Mouse (Mus musculus): ENCODE results near the gene Sec14l1. TPM values are rescaled to one million over a fixed set of nuclear protein-coding genes. Genes with fewer than 3 reads are reported as not detected.

Gene Sec14l1
- polyA plus RNA-seq, 1 experiment, result 65.1 TPM

DNA sequence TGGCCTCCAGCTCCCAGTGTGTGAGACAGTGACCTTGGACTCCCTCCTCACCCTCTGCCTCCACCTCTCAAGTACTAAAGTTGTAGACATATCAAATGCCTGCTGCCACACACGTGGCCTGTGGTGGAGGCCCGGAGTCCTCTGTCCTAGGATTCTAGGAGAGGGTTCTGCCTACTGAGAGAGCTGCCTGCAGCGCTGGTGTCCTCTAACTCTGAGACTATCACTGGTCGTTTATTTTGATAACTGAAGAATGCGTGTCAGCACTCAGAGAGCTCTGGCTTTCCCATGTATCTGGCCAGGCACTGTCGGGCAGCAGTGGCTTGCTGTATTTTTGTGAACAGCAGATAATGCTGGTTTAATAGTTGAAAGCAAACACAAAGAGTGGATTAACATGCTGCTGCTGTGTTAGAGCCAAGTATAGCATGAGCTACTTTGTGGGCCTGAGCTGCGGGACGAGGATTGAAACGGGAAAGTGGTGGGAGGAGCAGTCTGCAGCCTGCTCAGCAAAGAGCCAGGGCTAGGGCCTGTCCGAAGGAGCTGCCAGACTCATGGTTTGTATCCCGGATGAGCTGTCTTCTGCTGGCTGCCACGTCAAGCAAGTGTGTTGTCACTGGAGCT is 13.1 kb downstream of the Sec14l1 start:
- DNase-seq (ENCODE audit: low spot score), result no peak

DNA sequence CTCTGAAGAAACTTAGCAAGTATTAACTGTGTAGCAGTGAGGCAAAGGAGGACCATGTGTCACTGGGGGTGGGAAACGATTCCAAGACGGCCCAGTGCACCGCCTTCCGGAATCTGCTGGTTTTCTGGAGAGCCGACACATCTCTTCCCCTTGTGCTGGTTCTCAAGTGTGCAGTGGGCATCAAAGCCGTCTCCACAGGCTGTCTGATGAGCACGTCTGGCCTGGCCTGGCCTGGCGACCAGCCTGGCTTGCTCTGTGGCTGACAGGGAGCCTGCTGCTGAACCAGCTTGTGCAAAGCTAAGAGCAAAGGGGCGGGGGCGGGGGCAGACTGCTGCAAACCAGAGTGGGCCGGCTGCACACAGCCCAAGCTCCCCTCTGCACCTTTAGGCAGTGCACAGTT is 14.5 kb downstream of the Sec14l1 start:
- DNase-seq (ENCODE audit: low spot score), result no peak

DNA sequence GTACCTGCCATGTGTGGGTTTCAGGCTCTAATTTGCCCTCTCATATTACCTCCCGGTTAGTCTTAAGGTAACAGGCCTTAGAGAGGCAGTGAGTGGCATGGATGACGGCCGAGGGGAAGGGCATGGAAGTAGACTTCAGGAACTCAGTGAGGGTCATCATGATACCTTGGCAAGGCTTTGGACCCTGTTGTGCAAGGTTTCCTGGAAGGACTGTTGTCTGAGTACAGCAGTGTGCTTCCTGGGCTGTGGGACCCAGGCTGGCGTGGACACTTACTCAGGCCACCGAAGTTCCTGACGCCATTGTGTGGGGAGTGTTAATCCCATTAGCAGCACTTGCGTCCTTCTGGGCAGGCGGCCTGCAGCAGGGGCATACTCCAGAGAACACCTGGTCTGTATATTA is 15.1 kb downstream of the Sec14l1 start:
- DNase-seq (ENCODE audit: low spot score), result no peak

DNA sequence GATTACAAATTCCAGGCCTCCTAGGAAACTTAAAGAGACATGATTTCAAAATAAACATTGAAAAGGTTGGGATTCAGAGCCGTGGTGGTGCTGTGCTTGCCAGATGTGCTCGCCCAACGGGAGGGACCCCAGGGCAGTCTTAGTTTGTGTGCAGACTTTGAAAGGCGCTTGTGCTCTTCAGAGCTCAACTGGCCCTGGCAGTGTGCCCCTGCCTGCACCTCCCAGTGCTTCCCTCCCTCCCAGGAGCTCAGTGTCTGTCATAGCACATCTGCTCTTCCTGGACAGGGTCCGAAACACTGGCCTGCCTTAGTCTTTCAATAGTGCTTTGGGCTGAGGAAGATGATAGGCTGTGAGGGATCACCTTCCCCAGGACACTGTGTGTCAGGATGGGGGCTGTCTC is 15.9 kb downstream of the Sec14l1 start:
- no peak for DNase-seq (ENCODE audit: low spot score)

DNA sequence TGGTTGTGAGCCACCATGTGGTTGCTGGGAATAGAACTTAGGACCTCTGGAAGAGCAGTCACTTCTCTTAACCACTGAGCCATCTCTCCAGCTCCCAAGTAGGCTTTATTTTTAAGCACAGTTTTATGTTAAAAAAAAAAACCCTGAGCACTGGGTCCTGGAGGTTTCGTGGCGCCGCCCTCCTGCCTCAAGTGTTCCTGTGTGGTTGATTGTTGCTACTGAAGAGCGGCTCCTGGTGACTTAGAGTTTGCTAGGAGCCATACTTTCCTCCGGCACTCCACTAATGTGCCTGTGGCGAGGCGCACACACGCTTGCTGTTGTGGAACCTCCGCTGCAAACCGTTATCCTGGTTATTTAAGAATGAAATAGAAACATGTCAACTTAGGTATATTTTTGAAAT is 16.5 kb downstream of the Sec14l1 start:
- DNase-seq (ENCODE audit: low spot score), result no peak

DNA sequence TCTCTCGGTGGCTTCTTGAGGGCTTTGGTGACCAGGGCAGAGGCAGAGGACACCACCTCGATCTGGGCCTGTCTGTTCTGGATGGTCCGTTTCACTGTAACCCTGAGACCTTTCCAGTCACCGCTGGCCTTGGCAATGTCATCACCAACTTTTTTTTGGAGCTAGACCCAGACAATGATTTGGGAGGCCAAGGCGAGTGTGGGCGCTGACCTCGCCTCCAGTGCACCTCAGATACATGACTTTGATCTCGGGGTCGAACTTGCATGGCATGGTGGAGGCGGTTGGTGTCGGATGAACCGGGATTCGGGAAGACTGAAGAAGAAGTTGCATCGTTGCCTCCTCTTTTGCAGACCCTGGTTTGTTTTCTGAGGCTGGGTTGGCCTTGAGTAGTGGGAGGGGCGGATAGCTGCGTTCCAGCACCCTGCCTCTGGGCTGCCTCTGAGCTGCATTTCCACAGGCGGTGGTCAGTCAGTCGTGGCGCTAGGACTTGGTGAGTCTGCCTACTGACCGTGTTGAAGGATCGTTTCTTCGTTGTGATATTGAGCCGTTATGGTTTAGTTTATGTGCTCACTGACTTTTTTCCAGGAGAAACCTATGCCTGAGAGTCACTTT is 19.9 kb downstream of the Sec14l1 start:
- DNase-seq (ENCODE audit: low spot score), result no peak

DNA sequence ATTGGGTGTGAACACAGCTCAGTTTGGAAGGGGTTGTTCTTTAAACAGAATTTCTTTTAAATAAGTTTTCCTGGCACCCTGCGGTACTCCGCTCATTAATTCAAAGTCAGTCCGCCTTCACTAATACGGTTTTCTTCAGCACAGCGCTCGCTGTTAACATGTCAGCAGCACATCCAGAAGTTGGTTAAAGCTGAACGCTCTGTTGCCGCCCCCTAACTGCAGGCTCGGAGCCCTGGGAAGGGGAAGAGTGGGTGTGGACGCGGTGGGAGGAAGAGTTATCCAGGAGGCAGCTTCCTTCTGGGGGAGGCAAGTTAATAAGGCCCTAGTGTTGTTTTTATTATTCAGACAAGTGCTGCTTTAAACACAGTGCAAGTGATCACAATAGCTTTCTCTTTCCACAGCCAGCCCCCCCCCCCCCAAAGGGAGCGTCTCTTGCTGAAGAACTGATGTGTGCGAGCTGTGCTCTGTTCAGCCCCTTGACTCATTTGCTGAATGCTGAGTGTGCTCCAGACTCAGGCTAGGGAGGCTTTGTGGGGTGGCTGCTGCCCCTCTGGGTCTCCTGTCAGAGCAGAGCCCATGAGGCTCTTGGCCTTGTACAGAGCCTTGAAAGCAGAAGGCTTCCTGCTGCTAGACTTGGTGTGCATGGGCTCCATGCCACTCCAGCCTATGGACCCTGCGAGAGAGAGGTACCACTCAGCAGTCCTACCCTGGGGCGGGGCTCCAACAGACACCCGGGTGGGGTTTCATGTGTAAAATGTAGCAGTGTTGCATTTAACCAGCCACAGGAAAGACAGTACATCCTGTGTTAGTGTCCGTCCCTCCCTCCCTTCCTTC is 20.7 kb downstream of the Sec14l1 start:
- DNase-seq (ENCODE audit: low spot score), result no peak

DNA sequence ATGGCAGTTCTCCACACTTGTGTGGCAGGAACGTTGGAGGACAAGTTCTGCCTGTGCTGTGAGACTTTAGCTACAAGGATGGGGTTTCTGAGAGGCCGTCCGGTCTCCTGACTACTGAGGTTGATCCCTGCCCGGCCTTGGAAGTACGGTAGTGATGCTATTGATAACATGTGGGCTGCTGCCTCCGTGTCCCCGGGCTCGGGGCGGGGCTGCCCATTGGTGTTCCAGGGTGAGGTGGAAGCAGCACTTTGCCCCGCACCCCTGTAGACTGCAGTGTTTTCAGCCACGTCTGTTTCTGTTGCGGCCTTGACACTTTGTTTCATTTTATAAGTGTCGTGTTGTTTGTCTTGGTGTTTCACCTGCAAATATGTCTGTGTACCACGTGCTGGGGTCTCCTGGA is 21.9 kb downstream of the Sec14l1 start:
- DNase-seq (ENCODE audit: low spot score), result no peak

DNA sequence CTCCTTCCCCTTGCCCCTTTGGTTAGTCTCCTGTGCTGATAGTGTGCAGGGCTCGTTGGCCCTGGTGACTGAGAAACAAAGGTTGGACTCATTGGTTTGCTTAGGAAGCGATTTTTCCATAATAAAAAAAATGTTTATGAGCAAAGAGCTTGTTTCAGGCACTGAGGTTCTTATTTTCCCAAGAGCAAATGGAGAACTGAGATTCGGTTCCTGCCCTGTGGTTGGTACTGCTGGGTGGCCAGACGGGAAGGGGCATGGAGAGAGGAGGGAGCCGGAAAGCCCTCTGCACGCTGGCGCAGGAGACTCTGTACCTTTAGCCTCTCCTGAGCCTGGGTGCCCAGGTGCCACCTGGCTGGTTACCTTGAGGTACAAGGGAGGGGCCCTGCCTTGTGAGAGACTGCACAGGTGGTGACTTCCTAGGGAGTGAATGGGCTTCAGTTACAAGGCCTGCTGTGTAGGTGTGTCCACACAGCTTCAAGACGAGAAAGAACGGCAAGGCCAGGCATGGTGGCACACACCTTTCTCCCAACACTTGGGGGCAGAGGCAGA is 23.3 kb downstream of the Sec14l1 start:
- no peak for DNase-seq (ENCODE audit: low spot score)

DNA sequence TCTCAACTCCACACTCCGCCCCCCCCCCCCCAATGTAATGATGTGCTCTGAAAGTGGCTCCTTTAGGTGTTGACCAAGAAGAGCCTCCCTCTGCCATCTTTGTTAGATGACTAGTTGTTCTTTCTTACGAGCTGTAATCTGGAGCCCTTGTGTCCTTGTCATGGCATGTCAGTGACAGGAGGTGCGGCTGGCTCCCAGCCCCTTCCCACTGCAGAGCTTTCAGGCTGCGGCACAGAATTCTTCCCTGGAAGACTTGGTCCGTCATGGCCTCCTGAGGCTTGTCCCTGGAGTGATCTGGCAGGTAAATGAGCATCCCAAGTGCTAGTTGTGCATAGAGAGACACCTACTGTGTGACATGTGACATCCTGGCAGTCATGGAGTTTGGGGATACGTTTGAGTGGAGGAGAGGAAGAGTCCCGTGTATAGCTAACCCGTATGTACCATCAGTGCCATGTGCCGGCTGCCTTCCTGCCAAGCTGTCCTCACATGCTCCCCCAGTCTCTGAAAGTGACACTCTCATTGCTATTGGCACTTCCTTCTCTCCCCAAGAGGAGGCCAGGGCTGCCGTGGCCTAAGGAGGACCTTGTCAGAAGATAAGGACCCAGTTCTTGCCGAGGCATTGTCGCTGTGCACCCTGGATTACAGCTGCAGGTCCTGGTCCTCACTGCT is 24.0 kb downstream of the Sec14l1 start:
- no peak for DNase-seq (ENCODE audit: low spot score)

DNA sequence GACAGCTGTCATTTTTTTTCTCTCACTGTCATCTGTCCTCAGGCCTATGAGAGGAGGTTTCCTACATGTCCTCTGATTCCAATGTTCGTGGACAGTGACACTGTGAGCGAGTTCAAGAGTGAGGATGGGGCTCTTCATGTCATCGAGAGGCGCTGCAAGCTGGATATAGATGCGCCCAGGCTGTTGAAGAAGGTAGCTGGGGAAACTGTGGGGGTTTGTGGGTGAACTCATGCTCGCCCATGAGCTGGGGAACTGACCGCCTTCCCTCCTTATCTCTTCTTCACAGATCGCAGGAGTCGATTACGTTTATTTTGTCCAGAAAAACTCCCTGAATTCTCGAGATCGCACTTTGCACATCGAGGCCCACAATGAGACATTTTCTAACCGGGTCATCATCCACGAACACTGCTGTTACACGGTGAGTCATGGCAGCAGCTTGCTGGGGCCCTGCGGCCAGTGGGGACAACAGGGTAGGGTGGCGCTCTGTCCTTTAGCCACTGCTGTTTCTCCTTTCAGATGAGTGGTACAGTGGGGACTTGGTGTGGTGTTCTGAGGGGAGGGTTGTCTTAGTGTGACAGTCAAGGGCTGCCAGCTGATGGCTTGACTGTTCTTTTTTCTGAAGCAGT is 26.5 kb downstream of the Sec14l1 start:
- DNase-seq (ENCODE audit: low spot score), result no peak

DNA sequence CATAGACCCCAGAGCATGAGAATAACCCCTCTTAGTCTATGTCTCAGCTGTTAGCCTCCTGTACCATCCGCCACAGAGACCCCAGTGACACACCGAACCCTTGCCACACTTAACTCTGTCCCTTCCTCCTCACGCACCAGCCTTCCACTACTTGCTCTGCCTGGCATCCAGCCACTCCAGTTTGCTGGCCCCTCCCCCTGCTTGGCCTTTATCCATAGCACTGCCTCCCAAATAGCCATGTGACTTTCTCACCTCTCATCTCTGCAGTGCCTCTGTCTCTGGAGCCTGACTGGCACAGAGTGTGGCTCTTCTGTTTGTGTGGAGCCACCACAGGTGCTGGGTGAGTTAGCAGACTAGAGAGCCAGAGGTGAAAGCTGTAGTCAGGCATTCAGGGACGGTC is 27.5 kb downstream of the Sec14l1 start:
- no peak for DNase-seq (ENCODE audit: low spot score)

DNA sequence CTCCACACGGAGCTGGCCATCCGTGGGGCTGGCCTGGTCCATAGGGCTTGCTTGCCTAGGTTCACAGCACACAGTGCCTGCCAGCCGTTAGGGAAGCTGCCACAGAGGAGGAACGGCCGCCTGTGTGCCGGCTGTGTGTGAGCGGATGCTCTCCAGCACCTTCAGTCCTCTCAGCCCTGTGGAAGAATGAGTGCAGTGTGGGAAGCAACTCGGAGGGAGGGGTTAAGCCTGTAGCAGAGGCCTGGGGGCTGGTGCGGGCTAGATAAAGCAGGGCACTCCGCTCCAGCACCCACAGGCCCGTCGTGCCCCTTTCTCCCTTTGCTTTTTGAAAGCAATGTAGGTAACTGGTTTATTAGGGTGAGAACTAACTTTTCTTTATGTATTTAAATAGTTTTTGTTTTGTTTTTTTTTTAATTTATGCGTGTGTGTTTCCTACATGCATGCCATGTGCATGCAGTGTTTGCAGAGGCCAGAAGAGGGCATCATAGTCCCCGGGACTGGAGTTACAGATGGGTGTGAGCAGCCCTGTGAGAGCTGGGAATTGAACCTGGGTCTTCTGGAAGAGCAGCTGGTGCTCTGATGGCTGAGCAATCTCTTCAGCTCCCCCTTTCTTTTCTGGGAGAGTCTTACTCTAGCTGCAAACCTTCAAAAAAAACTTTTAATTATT is 30.6 kb downstream of the Sec14l1 start:
- DNase-seq (ENCODE audit: low spot score), result no peak

DNA sequence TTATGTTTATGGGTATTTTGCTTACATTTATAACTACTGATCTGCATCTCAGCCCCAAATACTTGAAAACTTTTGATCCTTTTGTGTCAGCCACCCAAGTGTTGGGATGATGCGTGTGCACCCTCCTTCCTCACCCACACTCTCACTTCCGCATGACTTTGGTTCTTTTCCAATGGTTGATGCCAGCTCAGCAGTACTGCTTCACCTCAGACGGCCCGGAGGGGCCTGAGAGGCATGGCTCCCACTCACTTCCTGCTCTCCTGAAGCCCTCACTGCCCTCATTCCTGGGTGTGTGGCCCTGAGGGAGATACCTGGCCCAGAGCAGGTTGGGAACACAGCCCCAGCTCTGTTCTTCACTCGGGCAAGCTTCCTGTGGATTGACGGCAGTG is 31.1 kb downstream of the Sec14l1 start:
- no peak for DNase-seq (ENCODE audit: low spot score)

DNA sequence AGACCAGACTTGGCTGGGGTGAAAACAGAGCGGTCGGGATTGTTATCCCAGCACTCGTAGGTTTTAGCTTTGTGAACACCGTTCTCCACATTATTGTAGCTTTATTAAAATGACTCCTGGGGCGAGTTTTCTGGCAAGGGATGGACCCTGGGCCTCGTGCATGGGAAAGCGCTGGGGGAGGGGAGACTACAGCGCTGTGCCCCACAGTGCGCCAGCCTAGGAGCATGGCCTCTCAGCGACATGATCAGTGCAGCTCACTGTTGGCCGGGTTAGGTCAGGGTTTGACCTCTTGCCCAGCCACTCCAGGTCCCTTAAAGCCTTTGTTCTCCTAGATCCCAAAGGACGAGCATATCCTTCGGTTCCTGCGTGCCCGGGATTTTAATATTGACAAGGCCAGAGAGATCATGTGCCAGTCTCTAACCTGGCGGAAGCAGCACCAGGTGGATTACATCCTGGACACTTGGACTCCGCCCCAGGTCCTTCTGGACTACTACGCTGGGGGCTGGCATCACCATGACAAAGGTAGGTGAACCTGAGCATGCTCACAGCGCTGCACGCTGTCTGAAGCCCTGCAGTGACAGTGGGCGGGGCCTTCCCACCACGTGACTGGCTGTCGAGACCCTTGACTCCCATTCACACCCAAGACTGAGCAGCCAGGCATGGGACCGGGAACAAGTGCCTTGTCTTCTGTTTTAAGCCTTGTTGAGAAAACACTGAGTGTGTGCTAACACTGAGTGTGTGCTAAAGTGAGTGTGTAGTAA is 32.0 kb downstream of the Sec14l1 start:
- no peak for DNase-seq (ENCODE audit: low spot score)

DNA sequence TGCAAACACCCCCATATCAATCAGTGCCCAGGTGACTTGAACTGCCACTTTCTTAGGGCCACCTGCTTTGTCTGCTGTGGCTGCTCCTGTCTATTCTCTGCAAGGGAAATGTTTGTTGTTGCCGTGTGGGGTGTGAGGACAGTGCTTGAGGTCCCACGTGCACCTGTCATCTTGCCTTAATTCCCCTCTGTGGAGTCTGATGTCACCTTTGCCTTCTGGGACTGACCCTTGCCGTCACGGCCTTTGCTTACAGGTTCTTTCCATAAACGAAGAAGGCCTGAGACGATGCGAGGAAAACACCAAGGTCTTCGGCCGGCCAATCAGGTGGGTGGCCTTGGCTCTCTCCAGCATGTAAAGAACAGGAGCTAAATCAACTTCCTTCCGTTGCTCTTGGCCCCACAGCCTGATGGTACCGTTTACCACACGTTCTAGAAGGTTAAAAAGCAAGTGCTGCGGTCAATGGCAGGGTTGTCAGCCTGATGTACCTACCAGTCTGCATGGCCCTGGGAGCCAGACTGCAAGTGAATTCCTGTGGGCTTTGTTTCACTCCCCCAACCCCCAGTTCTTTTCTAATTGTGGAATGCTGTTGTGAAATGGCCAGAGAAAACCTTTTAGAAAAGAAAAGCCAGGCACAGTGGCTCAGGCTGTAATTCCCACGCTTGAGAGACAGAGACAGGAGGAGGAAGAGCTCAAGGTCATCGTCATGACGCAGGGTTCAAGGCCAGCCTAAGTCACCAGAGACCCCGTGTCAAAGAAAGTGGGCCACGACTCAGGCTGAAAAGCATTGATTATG is 34.1 kb downstream of the Sec14l1 start:
- DNase-seq (ENCODE audit: low spot score), result no peak

DNA sequence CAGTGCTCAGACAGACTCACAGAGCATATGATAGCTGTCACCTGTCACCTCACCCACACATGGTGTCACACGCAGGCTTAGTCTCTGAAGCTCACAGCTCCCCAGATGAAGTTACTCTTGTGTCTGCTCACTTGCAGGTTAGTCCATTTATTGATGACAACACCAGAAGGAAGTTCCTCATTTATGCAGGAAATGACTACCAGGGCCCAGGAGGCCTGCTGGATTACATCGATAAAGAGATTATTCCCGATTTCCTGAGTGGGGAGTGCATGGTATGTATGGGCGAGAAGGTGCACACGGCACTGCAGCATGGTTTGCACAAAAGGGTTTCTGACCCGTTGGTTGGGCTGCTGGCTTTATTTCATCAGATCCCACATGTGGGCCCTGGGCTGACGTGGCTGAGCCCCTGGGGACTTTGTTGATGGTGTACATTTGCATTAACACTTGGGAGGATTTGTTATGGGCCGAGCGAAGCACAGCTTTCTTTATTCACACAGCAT is 35.5 kb downstream of the Sec14l1 start:
- no peak for DNase-seq (ENCODE audit: low spot score)

DNA sequence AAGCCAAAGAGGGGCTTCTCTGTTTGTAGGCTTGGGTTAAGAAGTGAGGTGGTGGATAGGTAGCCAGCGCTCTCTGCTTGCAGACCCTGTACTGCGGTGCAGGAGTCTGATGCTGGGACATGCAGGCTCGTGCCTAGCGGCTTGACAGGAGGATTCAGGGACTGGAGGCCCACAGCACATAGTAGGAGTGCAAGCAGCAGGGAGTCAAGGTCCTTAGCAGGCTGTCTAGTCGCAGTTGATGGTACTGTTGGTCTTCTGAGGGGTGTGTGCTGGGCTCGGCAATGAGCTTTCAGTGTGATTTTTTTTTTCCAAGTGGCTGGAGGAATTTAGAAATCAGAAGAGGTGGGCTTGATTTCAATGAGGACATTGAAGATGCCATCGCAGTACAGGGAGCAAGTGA is 36.5 kb downstream of the Sec14l1 start:
- no peak for DNase-seq (ENCODE audit: low spot score)

DNA sequence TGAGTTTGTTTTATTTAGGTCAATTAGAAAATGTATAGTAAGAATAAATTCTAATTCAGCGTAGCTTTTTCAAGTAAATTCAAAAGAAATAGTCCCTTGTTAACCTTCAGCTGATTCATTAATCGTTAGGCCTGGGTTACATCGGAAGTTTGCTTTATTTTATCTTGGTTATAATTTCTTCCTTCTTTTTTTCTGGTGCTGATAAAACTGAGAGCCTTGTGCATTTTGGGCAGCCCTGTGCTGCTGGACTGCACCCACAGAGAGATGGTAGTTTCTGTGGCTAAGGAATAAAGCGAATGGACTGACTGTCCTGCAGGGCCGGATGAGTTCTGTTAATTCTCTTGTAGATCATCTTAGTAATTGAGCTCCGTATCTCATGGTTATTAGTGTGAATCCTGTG is 37.6 kb downstream of the Sec14l1 start:
- DNase-seq (ENCODE audit: low spot score), result no peak

DNA sequence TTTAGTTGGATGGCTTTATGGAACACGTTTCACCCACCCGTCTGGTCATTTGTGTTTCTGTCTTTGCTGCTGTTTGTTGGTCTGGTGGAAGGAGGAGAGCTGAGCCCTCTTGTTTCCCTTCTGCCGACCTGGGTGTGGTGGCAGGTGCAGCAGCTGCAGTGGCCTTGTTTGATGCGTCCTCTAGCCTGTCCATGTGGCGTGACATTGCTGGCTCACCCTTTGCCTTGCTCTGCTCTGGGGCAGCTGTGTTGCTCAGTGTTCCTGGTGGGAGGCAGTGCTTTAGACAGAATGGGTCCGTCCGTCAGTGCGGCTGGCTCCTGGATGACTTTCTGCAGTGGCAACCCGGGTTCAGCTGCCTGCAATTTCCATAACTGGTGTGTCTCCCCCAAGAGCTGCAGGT is 38.6 kb downstream of the Sec14l1 start:
- DNase-seq (ENCODE audit: low spot score), result no peak
